ENCODE assay signal across 13 mouse cellular contexts in the genomic region with DNA sequence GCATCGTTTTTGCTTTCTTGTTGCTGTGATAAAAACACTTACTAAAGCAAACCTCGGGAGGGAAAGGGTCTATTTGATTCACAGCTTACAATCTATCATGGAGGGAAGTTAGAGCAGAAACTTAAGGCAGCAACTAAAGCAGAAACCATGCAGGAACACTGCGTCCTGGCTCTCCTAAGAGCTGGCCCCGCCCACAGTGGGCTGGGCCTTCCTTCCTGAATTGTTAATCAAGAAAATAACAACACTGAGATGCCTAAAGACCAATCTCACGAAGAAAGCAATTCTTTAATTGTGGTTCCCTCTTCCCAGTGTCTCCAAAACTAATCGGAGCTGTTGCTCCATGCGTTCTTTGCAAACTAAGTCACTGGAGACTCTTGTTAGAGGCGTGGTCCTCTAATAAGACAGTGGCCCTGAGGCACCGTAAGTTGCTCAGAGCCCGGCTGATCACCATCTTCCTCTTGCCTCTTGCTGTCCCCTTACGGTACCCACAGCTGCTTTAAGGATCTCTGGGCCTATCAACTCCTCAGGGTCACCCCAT. TPM values are rescaled to one million over a fixed set of nuclear protein-coding genes. Genes with fewer than 3 reads are reported as not detected.
A peak's percentile ranks its signal among the peaks of the same experiment; 100 is the strongest.
DNase-seq lines count a peak whose midpoint lies in the region; ATAC-seq and TF ChIP-seq lines count a peak whose summit lies in the region.
"Had no signal": no experiment of that assay in that cellular context is flagged by ENCODE, and none has a peak within 500 bp of the region (broad histone marks: within the 10 kb centered on the region; RNA-seq: fewer than 3 reads in every experiment).

No protein-coding gene starts in this region.

- peaks cover 12% of the 10 kb centered on the region for H3K4me1 ChIP-seq in heart, adult 2 months (ENCODE audit: control insufficient read depth, insufficient read depth, low read length)
- peaks cover 11% of the 10 kb centered on the region; the same call in 1 of the 2 replicates for H3K4me1 ChIP-seq in limb, embryonic 10.5 days
- peaks cover 4% of the 10 kb centered on the region; the same call in 1 of the 2 replicates for H3K4me1 ChIP-seq in intestine, embryonic 16.5 days (ENCODE audit: control insufficient read depth, insufficient read depth, low read length)
- H3K4me1 ChIP-seq: hindbrain, embryonic 15.5 days had no signal

- TF ChIP-seq POLR2A in heart, adult 2 months (IDR thresholded peaks at IDR 0.05; ENCODE audit: insufficient read depth, low read depth, low read length): 0 out of 2 replicates have a peak, but pooled peaks have one; percentile 16

- no peak overlapping the region for H3K4me2 ChIP-seq in intestine, embryonic 16.5 days (ENCODE audit: low read depth, low read length)
- H3K4me2 ChIP-seq: hindbrain, embryonic 15.5 days had no signal

- intact Hi-C loops in heart, adult 2 months (cut with DNase I): no loop called here
- intact Hi-C loops in left cerebral cortex, postnatal 36 days (cut with DNase I): no loop called here

- DNase-seq in heart, adult 2 months: peak in 1 of 2 experiments; percentile 55
- DNase-seq in heart, postnatal 4 days: no peak
- peak; percentile 18 for DNase-seq in layer of hippocampus, adult 9-11 months
- no peak for DNase-seq in layer of hippocampus, postnatal 10 days (ENCODE audit: low spot score in 2 of 2)
- peak; percentile 70 for DNase-seq in R1 (ENCODE audit: low read depth, low spot score)
- peak; percentile 25 for DNase-seq in limb, embryonic 10.5 days (ENCODE audit: low spot score)
- DNase-seq in left cerebral cortex, postnatal 36 days (ENCODE audit: low spot score in 2 of 2): no peak
- DNase-seq: cerebellum, postnatal 14 days had no signal

- H3K4me3 ChIP-seq in heart, adult 2 months: no peak overlapping the region; the same call in 1 of the 2 replicates
- H3K4me3 ChIP-seq in limb, embryonic 10.5 days: no peak overlapping the region
- no peak overlapping the region for H3K4me3 ChIP-seq in intestine, embryonic 16.5 days (ENCODE audit: low read length)
- H3K4me3 ChIP-seq: hindbrain, embryonic 15.5 days; myocyte had no signal

- H3K79me2 ChIP-seq in heart, adult 2 months (replicated peaks; ENCODE audit: control insufficient read depth, insufficient read depth, low read length): no peaks in the 10 kb centered on the region

- TF ChIP-seq EP300 in heart, adult 2 months (IDR thresholded peaks at IDR 0.05; ENCODE audit: insufficient read depth, low read depth, low read length): no peak

- no peaks in the 10 kb centered on the region for H3K9me3 ChIP-seq in limb, embryonic 10.5 days (replicated peaks)
- no peaks in the 10 kb centered on the region for H3K9me3 ChIP-seq in intestine, embryonic 16.5 days (ENCODE audit: control insufficient read depth, low read length)
- H3K9me3 ChIP-seq: G1E; hindbrain, embryonic 15.5 days had no signal

- peak overlapping the region; percentile 41 for H3K27ac ChIP-seq in heart, adult 2 months
- no peak overlapping the region for H3K27ac ChIP-seq in limb, embryonic 10.5 days
- no peak overlapping the region for H3K27ac ChIP-seq in intestine, embryonic 16.5 days (ENCODE audit: low read length)
- H3K27ac ChIP-seq: hindbrain, embryonic 15.5 days; liver, embryonic 14.5 days had no signal

- no peak overlapping the region for H3K9ac ChIP-seq in heart, adult 2 months (ENCODE audit: low read depth, low read length)
- H3K9ac ChIP-seq in intestine, embryonic 16.5 days (ENCODE audit: low read depth, low read length): no peak overlapping the region
- H3K9ac ChIP-seq: hindbrain, embryonic 15.5 days; liver, embryonic 14.5 days had no signal

- no peaks in the 10 kb centered on the region for H3K27me3 ChIP-seq in heart, adult 2 months (ENCODE audit: control insufficient read depth, insufficient read depth, low read length)
- H3K27me3 ChIP-seq in limb, embryonic 10.5 days (ENCODE audit: low read depth, poor library complexity, severe bottlenecking): peaks cover 21% of the 10 kb centered on the region
- H3K27me3 ChIP-seq in intestine, embryonic 16.5 days (replicated peaks; ENCODE audit: control insufficient read depth, insufficient read depth, low read length): no peaks in the 10 kb centered on the region
- H3K27me3 ChIP-seq: hindbrain, embryonic 15.5 days had no signal

- H3K36me3 ChIP-seq in heart, adult 2 months (ENCODE audit: control insufficient read depth, insufficient read depth, low read length): peaks cover 5% of the 10 kb centered on the region
- no peaks in the 10 kb centered on the region for H3K36me3 ChIP-seq in limb, embryonic 10.5 days
- no peaks in the 10 kb centered on the region for H3K36me3 ChIP-seq in intestine, embryonic 16.5 days (ENCODE audit: control insufficient read depth, insufficient read depth, low read length)
- H3K36me3 ChIP-seq: G1E; hindbrain, embryonic 15.5 days had no signal

- 69% methylated on average over 11 of the region's 11 CpGs for WGBS in heart, adult 2 months
- 68% methylated on average over 11 of the region's 11 CpGs for WGBS in limb, embryonic 10.5 days
- 68% methylated on average over 11 of the region's 11 CpGs for WGBS in intestine, embryonic 16.5 days

- no peak for TF ChIP-seq CTCF in heart, adult 2 months (IDR thresholded peaks at IDR 0.05)

- no peak for ATAC-seq in intestine, embryonic 16.5 days

RNA-seq across cellular contexts. Expression of a gene that starts 37.1 kb away (rescaled TPM):
- 1 to 10 TPM in 1 of 2 experiments, under 1 TPM in 1; 0.32 to 1.6 TPM for total RNA-seq in heart, adult 2 months (2021)
- 0.70 and 1.3 TPM in 2 replicates for polyA plus RNA-seq in heart, adult 2 months (2012; rRNA removed)
- under 1 TPM; 0.86 to 0.98 TPM for total RNA-seq in heart, postnatal 4 days (2021)
- total RNA-seq in layer of hippocampus, postnatal 10 days (2021): 1 to 10 TPM; 3.0 to 4.3 TPM
- polyA plus RNA-seq in limb, embryonic 10.5 days (2016; fragmentation: Nextera tagmentation; extraction: Ambion mirVana): 0.15 TPM in 1 of 2 replicates, not detected in the other
- total RNA-seq in left cerebral cortex, postnatal 36 days (2021): 1 to 10 TPM; 2.1 to 2.5 TPM
- polyA plus RNA-seq in intestine, embryonic 16.5 days (2015; fragmentation: Nextera tagmentation; extraction: Ambion mirVana): 0.31 and 0.54 TPM in 2 replicates
- polyA plus RNA-seq: G1E had no signal

Comparison
In these comparisons a context has a peak if more than half of its experiments do, and no peak if none do; other contexts are left out.
1. DNase-seq: peak in layer of hippocampus, adult 9-11 months (single experiment), R1 (single experiment) and limb, embryonic 10.5 days (single experiment); none in heart, postnatal 4 days (single experiment), layer of hippocampus, postnatal 10 days (0 of 2) and left cerebral cortex, postnatal 36 days (0 of 2).